Mouse (Mus musculus) liver, embryonic 15.5 days (tissue): ENCODE measurements around the gene Hoxb4. TPM values are rescaled to one million over a fixed set of nuclear protein-coding genes. Genes with fewer than 3 reads are reported as not detected.

Source experiments
- ATAC-seq: fragments of 200-750 bp; cut with Nextera tagmentation; 2 replicates; pipeline ENCODE4 v1.8.0; 2017; ENCODE audit warnings: moderate number of reproducible peaks, mild to moderate bottlenecking, moderate library complexity; ENCODE audit not compliant: insufficient read depth
- H3K27ac ChIP-seq: fragments of 300-500 bp; sonication (generic); replicated peaks from 2 replicates; pipeline ENCODE4 v1.5.1; 2015; ENCODE audit warnings: mild to moderate bottlenecking, inconsistent platforms
- H3K27me3 ChIP-seq: fragments of 300-500 bp; sonication (generic); 2 replicates; pipeline ENCODE4 v1.6.1; 2015; ENCODE audit warnings: mild to moderate bottlenecking, inconsistent platforms
- H3K36me3 ChIP-seq: fragments of 300-500 bp; sonication (generic); replicated peaks from 2 replicates; pipeline ENCODE4 v1.6.1; 2015; ENCODE audit warnings: moderate library complexity, mild to moderate bottlenecking, inconsistent platforms
- H3K4me1 ChIP-seq: fragments of 300-500 bp; sonication (generic); replicated peaks from 2 replicates; pipeline ENCODE4 v1.6.1; 2015; ENCODE audit warnings: inconsistent platforms
- H3K4me2 ChIP-seq: fragments of 300-500 bp; sonication (generic); 2 replicates; pipeline ENCODE4 v1.6.1; 2015; ENCODE audit warnings: moderate library complexity, mild to moderate bottlenecking, inconsistent platforms
- H3K4me3 ChIP-seq: fragments of 300-500 bp; sonication (generic); replicated peaks from 2 replicates; pipeline ENCODE4 v1.5.1; 2015; ENCODE audit warnings: mild to moderate bottlenecking, inconsistent platforms
- H3K9ac ChIP-seq: fragments of 300-500 bp; sonication (generic); 2 replicates; pipeline ENCODE4 v1.6.1; 2015; ENCODE audit warnings: moderate library complexity, mild to moderate bottlenecking, inconsistent platforms
- H3K9me3 ChIP-seq: fragments of 300-500 bp; sonication (generic); replicated peaks from 2 replicates; pipeline ENCODE4 v1.6.1; 2016; ENCODE audit warnings: inconsistent platforms
- WGBS: fragments of 180-500 bp; shearing (Covaris S2); methylation state at CpG from one replicate; pipeline ENCODE4 v1.1.7; 2015; ENCODE audit warnings: mixed read lengths; ENCODE audit not compliant: insufficient replicate concordance; 5-methylcytosine and 5-hydroxymethylcytosine counted together
- polyA plus RNA-seq: library from polyadenylated mRNA; unstranded; fragments of >200 nt; fragmentation: Nextera tagmentation; extraction: Ambion mirVana; gene quantifications from 2 replicates; pipeline ENCODE4 v1.2.1, GENCODE M21; 2015

Gene Hoxb4
- polyA plus RNA-seq, 1 experiment from 2014 or later: 0.10 TPM

GRCm38 (mm10) chr11:96349491-96350340 is 31.6 kb downstream of the Hoxb4 start:
- no peak overlapping the region for H3K9ac ChIP-seq
- H3K4me3 ChIP-seq: no peak overlapping the region
- H3K36me3 ChIP-seq: no peaks in the 10 kb centered on the region
- H3K4me1 ChIP-seq: 0 out of 2 replicates have a peak, but pooled peaks cover 5% of the 10 kb centered on the region
- 43% methylated on average over 14 of the region's 14 CpGs for WGBS
- H3K27ac ChIP-seq: no peak overlapping the region
- no peak for ATAC-seq
- no peak overlapping the region for H3K4me2 ChIP-seq
- peaks cover 97% of the 10 kb centered on the region for H3K27me3 ChIP-seq
- H3K9me3 ChIP-seq: no peaks in the 10 kb centered on the region

GRCm38 (mm10) chr11:96350341-96350624 is 32.2 kb downstream of the Hoxb4 start, which contains the start of gene Hoxb2:
Gene Hoxb2, plus strand, starts transcription at chr11:96350525.
- no peaks in the 10 kb centered on the region for H3K36me3 ChIP-seq
- peaks cover 97% of the 10 kb centered on the region for H3K27me3 ChIP-seq
- H3K9me3 ChIP-seq: no peaks in the 10 kb centered on the region
- H3K4me1 ChIP-seq: 0 out of 2 replicates have a peak, but pooled peaks cover 5% of the 10 kb centered on the region
- no peak within 1 kb of the TSS for H3K9ac ChIP-seq
- no peak within 1 kb of the TSS for H3K27ac ChIP-seq
- no peak within 1 kb of the TSS for H3K4me3 ChIP-seq
- ATAC-seq: no peak
- 27% methylated on average over 2 of the region's 2 CpGs for WGBS
- H3K4me2 ChIP-seq: no peak within 1 kb of the TSS

- Histone ChIP-seq H3K4me1 (0 out of 2 replicates have a peak, but pooled peaks cover 3% of the 10 kb centered on the region), H3K27ac (no peak overlapping the region), H3K4me3 (no peak overlapping the region), H3K36me3 (no peaks in the 10 kb centered on the region), H3K4me2 (no peak overlapping the region), H3K27me3 (peaks cover 95% of the 10 kb centered on the region), H3K9ac (no peak overlapping the region), H3K9me3 (no peaks in the 10 kb centered on the region)
- no peak for ATAC-seq
- 65% methylated on average over 2 of the region's 2 CpGs for WGBS
These were observed 32.7 kb downstream of the Hoxb4 start for GRCm38 (mm10) chr11:96350791-96351190.

- Histone ChIP-seq H3K4me1 (no peaks in the 10 kb centered on the region), H3K9ac (no peak overlapping the region), H3K4me3 (no peak overlapping the region), H3K27ac (no peak overlapping the region), H3K27me3 (peaks cover 95% of the 10 kb centered on the region), H3K36me3 (no peaks in the 10 kb centered on the region), H3K4me2 (no peak overlapping the region), H3K9me3 (no peaks in the 10 kb centered on the region)
- ATAC-seq: no peak
- 19% methylated on average over 11 of the region's 11 CpGs for WGBS
These were observed 33.2 kb downstream of the Hoxb4 start for GRCm38 (mm10) chr11:96351312-96351711.

GRCm38 (mm10) chr11:96351831-96352230 is 33.8 kb downstream of the Hoxb4 start:
- Histone ChIP-seq H3K27me3 (peaks cover 95% of the 10 kb centered on the region), H3K4me3 (peak overlapping the region; percentile 32), H3K9ac (no peak overlapping the region), H3K27ac (peak overlapping the region; percentile 24; the same call in 1 of the 2 replicates), H3K4me1 (no peaks in the 10 kb centered on the region), H3K36me3 (no peaks in the 10 kb centered on the region), H3K4me2 (no peak overlapping the region), H3K9me3 (no peaks in the 10 kb centered on the region)
- ATAC-seq: no peak
- WGBS: 1% methylated on average over 22 of the region's 22 CpGs

- no peaks in the 10 kb centered on the region for H3K4me1 ChIP-seq
- ATAC-seq: no peak
- no peak overlapping the region; the same call in 1 of the 2 replicates for H3K9ac ChIP-seq
- H3K4me3 ChIP-seq: peak overlapping the region; percentile 32
- H3K36me3 ChIP-seq: no peaks in the 10 kb centered on the region
- peak overlapping the region; percentile 20; the same call in 1 of the 2 replicates for H3K4me2 ChIP-seq
- WGBS: under 1% methylated on average over 75 of the region's 75 CpGs
- H3K27me3 ChIP-seq: peaks cover 96% of the 10 kb centered on the region
- peak overlapping the region; percentile 9; the same call in 1 of the 2 replicates for H3K27ac ChIP-seq
- H3K9me3 ChIP-seq: no peaks in the 10 kb centered on the region
These were observed 34.8 kb downstream of the Hoxb4 start for GRCm38 (mm10) chr11:96352691-96353521.

- no peaks in the 10 kb centered on the region for H3K36me3 ChIP-seq
- no peak overlapping the region for H3K4me2 ChIP-seq
- no peak overlapping the region; the same call in 1 of the 2 replicates for H3K9ac ChIP-seq
- no peaks in the 10 kb centered on the region for H3K9me3 ChIP-seq
- WGBS: 3% methylated on average over 14 of the region's 14 CpGs
- peaks cover 94% of the 10 kb centered on the region for H3K27me3 ChIP-seq
- ATAC-seq: no peak
- H3K4me1 ChIP-seq: no peaks in the 10 kb centered on the region
- 0 out of 2 replicates have a peak overlapping the region, but pooled peaks have one; percentile 9 for H3K27ac ChIP-seq
- H3K4me3 ChIP-seq: peak overlapping the region; percentile 32
These were observed 35.4 kb downstream of the Hoxb4 start for GRCm38 (mm10) chr11:96353522-96353841.

GRCm38 (mm10) chr11:96353939-96354338 is 35.9 kb downstream of the Hoxb4 start:
- peaks cover 89% of the 10 kb centered on the region for H3K27me3 ChIP-seq
- H3K36me3 ChIP-seq: no peaks in the 10 kb centered on the region
- no peak overlapping the region for H3K9ac ChIP-seq
- ATAC-seq: no peak
- WGBS: 17% methylated on average over 8 of the region's 8 CpGs
- no peak overlapping the region for H3K27ac ChIP-seq
- H3K4me2 ChIP-seq: peak overlapping the region; percentile 36; the same call in 1 of the 2 replicates
- H3K4me1 ChIP-seq: no peaks in the 10 kb centered on the region
- H3K4me3 ChIP-seq: 0 out of 2 replicates have a peak overlapping the region, but pooled peaks have one; percentile 2
- no peaks in the 10 kb centered on the region for H3K9me3 ChIP-seq

- no peaks in the 10 kb centered on the region for H3K9me3 ChIP-seq
- H3K4me2 ChIP-seq: peak overlapping the region; percentile 36
- no peak overlapping the region for H3K27ac ChIP-seq
- no peaks in the 10 kb centered on the region for H3K4me1 ChIP-seq
- H3K27me3 ChIP-seq: peaks cover 85% of the 10 kb centered on the region
- no peaks in the 10 kb centered on the region for H3K36me3 ChIP-seq
- 0 out of 2 replicates have a peak overlapping the region, but pooled peaks have one; percentile 2 for H3K4me3 ChIP-seq
- no peak for ATAC-seq
- WGBS: 3% methylated on average over 25 of the region's 25 CpGs
- H3K9ac ChIP-seq: no peak overlapping the region
These were observed 36.3 kb downstream of the Hoxb4 start for GRCm38 (mm10) chr11:96354376-96354775.

- Histone ChIP-seq H3K4me2 (peak overlapping the region; percentile 36; the same call in 1 of the 2 replicates), H3K27ac (no peak overlapping the region), H3K4me3 (no peak overlapping the region)
These were observed 36.8 kb downstream of the Hoxb4 start for GRCm38 (mm10) chr11:96354801-96355311.

GRCm38 (mm10) chr11:96363807-96364206 is 45.7 kb downstream of the Hoxb4 start:
- WGBS: 14% methylated on average over 5 of the region's 5 CpGs
- Histone ChIP-seq H3K4me1 (no peaks in the 10 kb centered on the region), H3K9ac (no peak overlapping the region), H3K4me3 (no peak overlapping the region), H3K4me2 (no peak overlapping the region), H3K36me3 (no peaks in the 10 kb centered on the region), H3K27ac (no peak overlapping the region), H3K27me3 (peaks cover 77% of the 10 kb centered on the region), H3K9me3 (no peaks in the 10 kb centered on the region)
- no peak for ATAC-seq

More at GRCm38 (mm10) chr11:96354801-96355311, 36.8 kb downstream of the Hoxb4 start:
- no peaks in the 10 kb centered on the region for H3K9me3 ChIP-seq
- 12% methylated on average over 9 of the region's 9 CpGs for WGBS
- ATAC-seq: no peak
- peaks cover 84% of the 10 kb centered on the region for H3K27me3 ChIP-seq
- H3K9ac ChIP-seq: no peak overlapping the region
- no peaks in the 10 kb centered on the region for H3K4me1 ChIP-seq
- H3K36me3 ChIP-seq: no peaks in the 10 kb centered on the region
